Mouse (Mus musculus) C2C12 (cell line): Measurements from ENCODE around the gene Diras1.

ENCODE experiments used
- CTCF ChIP-seq: IDR thresholded peaks from one replicate; pipeline ENCODE4 v1.5.1; 2011; ENCODE audit not compliant: control insufficient read depth, insufficient read depth, insufficient read length
- FOSL1 ChIP-seq: IDR thresholded peaks from one replicate; pipeline ENCODE4 v1.8.0; 2011; ENCODE audit warnings: mild to moderate bottlenecking, low read length; ENCODE audit not compliant: poor library complexity, insufficient read depth, severe bottlenecking
- USF1 ChIP-seq: IDR thresholded peaks from one replicate; pipeline ENCODE4 v1.6.1; 2011; ENCODE audit warnings: low read depth, mild to moderate bottlenecking, control low read depth, moderate library complexity

GRCm38 (mm10) chr10:80998021-80998420 is 27.4 kb downstream of the Diras1 start:
- TF ChIP-seq CTCF: no peak
- TF ChIP-seq USF1: no peak
- TF ChIP-seq FOSL1: no peak
